Mouse (Mus musculus) frontal cortex, postnatal 36 days (tissue): ENCODE data around the gene Cntn5.

Experiments
- DNase-seq, 2 experiments: peaks; one replicate each; pipeline ENCODE4 v3.0.0; 2022; ENCODE audit warnings: low spot score in 2 of 2

Cntn5 gene

DNA sequence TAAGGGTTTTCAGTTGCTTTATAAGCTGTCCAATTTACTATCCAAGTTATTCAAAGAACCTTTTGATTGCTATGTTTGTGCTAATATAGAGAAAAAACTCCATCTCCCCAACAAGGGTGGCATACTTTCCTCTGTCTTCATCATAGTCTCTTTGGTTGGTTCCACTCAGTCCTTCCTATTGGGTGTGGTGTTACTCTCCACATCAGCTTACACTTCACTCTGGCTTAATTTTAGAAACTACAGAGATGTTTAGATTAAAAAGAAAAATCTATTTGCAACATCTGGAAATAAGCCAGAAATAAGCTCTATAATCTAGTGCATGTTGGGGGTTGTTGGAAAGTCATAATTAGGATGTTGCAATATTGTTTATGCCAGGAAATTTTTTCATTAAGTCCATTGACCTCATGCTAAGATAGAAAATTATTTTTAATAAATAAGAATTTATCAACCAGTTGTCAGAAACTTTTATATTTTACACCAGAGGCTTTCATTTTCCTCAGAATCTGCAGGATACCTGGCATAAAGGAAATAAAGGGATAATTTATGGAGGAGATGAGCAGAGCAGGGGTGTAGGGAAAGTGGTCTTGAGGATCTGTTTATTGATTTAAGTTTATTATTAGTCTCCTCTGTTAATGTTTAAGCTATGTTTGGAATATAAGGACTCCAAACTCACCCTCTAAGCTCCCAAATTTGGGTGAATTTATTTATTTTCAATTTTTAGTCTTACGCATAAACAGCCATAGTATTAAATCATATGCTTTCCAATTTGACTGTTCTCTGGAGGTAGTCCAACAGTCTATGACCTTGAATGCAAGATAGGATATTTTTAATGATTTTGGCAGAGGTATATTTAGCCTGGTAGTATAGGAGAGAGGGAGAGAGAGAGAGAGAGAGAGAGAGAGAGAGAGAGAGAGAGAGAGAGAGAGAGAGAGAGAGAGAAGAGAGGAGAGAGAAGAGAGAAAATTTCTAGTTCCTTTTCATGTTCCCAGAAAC, 966.8 kb downstream of the Cntn5 start:
- no peak for DNase-seq

DNA sequence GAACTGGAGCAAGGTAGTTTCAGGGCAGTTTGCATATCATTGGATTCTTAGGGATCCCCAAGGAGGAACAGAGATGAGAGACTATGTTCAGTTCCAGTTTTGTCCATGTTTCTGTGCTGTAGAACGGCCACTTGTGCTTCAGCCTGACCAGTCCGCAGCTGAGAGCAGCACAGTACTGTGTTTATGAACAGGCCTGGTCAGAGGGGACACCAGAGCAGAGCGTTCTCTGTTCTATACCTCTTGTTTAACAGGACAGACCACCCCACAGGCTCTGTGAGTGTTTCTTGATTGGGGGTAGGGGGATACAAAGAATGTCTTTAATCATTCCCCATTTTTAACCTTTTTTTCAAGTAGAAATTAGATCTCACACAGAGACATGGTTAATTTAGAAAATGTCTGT, 984.0 kb downstream of the Cntn5 start:
- DNase-seq = no peak

GRCm38 (mm10) chr9:9899070-9899469, 1005.5 kb downstream of the Cntn5 start:
- DNase-seq = peak; percentile 35 to 78

DNA sequence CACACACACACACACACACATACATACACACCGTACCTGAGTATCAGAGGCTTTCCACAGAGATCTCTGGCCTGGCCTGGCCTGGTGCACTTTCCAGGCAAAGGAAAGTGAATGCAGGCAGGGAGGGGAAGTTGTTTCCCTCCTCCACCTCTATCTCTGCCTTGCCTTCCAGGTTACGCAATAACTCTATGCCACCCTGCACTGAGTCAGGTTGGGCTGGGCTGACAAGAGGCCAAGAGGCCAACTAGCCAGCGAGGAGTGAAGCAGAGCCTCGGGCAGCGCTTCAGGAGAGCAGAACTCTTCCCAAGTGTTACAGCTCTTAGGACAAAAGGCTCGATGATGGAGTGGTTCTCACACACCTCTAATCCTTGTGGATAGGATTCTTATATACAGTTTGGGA, 1018.4 kb downstream of the Cntn5 start:
- DNase-seq = no peak

DNA sequence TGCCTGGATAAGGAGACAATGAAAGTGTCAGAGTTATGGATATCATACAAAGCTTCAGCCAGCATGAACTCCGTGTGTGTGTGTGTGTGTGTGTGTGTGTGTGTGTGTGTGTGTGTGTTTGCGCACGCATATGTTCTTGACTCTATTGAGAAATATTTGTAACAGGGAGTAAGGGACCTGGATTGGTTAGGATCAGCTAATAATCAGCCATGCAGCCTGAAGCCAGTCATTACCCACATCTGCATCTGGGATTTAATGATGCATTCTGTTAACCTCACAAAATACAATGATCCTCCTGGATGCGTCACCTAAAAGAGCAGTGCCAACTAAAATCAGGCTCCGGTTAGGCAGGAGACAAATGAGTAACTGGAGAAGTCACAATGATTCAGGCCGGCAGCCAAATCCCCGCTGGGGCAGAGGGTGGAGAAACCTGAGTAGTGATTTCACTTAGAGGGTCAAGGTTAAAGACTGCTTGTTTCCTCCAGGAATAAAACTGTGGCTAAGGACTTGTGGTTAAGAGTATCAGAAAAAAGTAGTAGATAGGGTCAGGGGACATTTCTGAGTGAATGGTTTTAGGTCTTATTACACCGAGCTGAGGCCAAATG, 1021.7 kb downstream of the Cntn5 start:
- no peak for DNase-seq

DNA sequence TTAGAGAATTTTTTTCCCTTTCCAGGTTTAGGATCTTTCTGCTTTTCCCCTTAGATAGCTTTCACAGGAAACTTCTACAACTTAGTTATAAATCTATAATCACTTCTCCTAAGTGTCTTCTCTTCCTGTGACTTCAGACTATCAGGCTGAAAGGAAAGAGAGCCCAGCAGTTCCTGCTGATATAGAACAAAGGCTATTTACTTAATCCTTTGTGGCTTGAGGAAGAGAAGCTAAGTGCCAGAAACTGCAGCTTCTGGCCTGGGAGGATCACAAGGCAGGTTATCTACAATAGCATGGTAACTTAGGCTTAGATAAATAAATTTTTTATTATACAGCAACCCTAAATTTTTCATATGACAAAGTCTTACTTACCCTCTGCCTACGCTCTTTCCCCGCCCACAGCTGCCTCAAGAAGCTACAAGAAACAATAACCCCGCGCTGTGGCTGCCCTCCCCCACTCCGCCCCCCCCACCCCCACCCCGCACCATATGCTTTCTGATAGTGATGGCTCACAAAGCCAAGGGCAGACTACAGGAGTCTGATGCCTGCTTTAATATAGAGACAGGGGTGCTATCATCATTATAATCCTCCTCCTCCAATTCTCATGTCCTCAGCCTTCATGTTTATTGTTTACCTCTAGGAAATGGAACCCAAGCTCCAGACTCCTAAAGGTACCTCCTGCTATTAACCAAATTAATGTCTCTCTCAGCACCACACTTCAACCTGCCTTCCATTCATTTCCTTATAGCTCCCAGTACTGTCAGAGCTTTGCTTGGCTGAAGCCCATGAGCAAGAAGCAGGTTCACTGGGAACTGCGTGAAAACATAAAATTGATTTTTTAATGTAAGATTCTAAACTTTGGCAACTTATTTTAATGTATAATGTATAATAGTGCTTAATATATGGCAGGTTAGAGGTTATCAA, 1032.2 kb downstream of the Cntn5 start:
- no peak for DNase-seq

DNA sequence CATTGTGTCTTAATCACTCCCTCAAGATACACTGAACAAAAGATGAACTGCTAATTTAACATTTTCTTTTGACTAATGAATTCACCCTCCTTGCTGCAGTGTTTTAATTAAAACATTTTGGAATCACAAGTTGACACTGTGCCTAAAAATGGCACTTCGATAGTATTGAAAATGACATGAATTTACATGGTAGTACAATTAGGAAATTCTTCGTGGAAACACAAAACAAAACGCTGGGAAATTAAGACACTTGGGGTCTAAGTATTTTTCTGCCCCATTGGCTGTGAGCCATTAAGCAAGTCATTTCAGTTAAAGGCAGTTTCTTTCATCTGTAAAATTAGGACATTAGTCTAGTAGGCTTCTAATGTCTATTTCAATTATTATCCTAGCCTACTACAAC, 1043.9 kb downstream of the Cntn5 start:
- no peak for DNase-seq

DNA sequence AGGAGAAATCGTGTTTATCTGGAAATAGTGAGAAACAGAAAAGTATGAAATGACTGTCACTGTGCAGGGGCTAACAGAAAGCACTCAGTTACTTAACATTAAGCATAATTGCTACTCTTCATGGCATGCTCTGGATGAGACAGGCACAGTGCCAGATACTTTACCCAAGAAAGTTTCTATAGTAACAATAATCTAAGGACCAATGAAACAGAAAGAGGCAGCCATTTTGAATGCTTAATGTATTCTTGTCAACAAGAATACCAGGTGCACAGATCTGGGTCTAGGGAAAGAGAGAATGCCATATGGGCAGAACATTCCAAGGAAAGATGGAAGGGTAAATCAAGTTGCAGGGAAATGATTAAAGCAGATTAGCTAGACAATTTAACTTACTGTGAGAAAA, 1045.3 kb downstream of the Cntn5 start:
- no peak for DNase-seq

DNA sequence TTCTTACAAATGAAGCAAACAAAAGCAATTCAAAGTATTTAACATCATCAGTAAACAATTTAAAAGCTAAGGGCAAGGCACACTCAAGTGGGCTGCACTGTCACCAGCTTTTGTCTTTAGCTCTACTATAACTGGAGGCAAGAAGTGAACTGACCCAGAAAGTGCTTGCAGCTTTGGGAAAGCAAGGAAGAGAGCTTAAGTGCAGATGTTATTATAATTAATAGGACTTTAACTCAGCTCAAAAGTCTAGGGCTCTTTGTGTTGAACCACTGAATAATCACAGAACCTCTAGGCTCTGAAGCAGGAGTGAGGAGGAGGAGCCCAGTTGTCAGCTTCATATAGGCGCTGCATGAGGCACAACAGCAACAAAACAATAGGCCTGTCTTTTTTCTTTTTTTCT, 1049.8 kb downstream of the Cntn5 start:
- no peak for DNase-seq

DNA sequence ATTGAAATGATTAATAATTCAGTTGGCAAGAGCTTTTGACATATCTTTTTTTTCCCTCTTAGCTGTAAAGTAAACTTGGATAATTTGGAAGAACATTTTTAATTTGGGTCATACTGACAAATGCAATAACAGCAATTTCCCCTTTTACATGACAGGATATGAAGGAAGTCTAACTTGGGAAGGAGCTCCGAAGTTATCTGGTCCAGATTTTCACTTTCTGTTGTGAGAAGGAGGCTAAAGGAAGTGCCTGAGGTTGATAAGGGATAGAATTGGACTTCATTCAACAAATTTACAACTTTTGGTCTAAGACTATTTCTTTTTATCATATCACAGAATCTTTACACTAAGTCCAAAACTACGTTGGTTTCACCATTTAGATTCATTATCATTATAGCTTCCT, 1074.3 kb downstream of the Cntn5 start:
- no peak for DNase-seq

DNA sequence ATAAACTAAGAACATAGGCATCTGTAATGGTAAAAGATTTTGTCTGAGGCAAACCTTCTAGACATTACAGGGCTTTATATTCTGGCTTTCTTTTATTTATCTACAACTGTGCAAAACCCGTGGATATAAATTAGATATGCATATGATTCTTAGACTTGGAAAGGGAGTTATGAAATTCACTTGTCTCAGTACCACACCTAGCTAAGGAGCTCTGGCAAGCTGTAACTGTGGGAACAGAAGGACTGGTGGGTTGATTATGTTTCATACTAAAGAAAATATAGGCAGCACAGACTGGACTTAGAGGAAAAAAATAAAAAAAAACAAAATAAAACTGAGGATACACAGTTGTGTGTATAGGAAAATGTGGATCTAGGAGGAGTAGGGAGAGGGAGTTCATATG, 1084.6 kb downstream of the Cntn5 start:
- DNase-seq = peak in 1 of 2 experiments; percentile 28

DNA sequence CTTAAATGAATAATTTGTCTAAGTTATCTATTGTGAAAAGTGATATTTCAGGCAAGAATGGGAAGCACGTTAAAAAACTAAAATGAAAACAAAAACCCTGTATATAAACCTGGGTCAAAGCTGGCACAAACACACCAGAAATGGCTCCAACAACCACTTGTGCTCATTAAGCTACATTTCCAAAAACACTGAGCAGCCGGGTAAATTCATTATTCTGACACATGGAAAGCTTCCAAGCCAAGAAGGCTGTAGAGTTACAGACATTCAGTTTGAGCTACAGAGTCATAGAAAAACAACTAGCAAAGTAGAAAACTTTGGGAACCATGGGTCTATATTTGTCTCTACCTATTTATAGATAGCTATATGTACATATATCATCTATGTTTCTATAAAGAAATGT, 1087.1 kb downstream of the Cntn5 start:
- DNase-seq = no peak

GRCm38 (mm10) chr9:9799546-9799945, 1105.0 kb downstream of the Cntn5 start:
- DNase-seq = no peak

GRCm38 (mm10) chr9:9783680-9784079, 1120.9 kb downstream of the Cntn5 start:
- no peak for DNase-seq

DNA sequence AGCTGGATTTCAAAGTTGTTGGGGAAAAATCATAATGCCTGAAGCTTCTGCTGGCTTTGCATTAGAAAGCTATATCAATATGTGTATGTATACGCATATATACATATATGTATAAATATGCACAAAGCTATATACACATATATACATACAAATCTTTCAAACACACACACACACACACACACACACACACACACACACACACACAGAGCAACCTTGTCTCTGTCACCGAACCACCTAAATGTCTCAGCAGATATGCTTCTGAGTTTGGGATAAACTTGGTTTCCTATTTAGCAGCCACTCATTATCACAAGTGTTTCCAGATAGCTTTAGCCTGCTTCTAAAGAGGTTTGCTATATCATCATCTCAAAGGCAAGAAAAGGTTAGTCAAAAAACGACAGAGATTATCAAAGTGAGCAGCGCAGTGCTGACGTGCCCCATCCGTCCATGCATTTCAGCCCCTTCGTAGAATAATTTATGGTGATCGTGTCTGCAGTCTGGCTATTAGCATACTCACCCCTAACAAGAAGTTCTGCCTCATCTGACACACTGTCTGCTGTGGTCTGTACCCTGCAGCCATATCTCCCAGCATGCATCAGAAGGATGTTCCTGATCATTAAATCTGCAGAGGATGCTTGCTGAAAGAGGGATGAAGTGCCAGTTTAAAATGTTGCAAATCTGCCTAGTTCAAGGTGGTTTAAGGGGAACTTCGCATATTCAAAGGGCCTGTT, 1123.3 kb downstream of the Cntn5 start:
- no peak for DNase-seq

DNA sequence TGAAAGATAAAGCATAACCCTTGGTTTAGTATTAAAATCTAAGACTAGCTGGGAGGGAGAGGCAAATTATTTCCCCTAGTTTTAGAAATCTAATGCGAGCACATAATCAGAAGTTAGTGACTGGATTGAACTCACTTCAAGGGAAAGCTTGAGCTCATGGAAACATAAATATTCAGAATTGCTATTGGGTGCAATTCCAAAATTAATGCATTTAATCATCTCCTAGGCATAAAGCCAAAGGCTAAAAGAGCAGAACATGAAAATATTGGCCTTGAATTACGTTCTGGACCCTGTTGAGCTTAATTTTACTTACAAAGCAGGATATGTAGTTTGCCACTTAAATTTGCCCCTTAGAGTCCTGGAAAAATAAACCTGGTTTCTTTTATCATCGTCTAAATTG, 1124.9 kb downstream of the Cntn5 start:
- no peak for DNase-seq

DNA sequence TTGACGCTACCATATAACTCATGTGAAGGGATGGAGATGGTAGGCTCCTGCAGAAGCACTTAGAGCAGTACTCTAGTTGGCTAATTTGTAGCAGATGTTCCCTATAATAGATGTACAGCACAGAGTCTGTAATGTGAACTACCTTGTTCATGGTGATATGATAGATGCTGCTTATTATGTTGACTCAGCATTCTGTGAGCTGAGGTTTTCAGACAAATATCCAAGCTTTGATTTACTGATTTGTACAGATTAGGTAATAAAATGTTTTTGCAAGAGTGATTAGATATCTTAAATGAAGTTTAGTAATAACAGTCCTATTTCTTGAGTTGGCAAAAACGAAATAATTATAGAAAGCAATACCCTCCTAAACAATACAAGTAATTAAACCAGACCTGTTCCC, 1133.8 kb downstream of the Cntn5 start:
- DNase-seq = no peak

DNA sequence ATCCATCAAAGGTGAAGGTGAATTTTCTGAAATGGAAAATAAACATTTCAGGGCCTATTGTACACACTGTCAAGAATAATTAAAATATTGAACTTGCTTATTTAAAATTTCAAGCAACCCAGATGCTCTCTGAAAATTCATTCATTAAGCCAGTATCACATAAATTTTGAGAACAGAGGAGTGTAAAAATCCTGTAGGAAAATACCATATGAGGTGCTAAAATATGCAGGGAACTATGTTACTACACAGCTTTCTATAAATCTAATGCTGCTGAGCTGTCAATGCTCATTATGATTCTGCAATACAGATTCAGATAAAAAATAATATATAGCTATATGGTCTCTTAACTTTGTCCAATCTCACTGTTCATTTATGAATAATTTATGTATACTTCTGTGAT, 1134.9 kb downstream of the Cntn5 start:
- DNase-seq = no peak

DNA sequence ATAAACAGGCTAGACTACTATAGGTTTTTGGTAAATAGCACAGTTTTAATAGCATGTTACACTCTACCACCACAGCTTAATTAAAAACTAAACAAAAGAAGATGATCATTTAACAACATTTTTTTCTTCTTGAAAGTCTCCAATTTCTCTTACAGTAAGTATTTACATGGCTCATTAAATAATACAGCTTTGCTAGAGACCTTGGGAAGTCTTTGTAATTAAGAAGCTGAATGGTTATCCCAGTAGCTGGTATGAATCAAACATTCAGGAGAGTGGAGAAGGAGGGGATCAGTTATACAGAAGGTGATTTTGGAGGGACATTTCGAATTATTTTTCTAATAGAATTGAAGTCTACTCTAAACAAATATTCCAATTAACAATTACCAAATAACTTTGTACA, 1186.4 kb downstream of the Cntn5 start:
- no peak for DNase-seq

GRCm38 (mm10) chr9:9708671-9709070, 1195.9 kb downstream of the Cntn5 start:
- DNase-seq = no peak

DNA sequence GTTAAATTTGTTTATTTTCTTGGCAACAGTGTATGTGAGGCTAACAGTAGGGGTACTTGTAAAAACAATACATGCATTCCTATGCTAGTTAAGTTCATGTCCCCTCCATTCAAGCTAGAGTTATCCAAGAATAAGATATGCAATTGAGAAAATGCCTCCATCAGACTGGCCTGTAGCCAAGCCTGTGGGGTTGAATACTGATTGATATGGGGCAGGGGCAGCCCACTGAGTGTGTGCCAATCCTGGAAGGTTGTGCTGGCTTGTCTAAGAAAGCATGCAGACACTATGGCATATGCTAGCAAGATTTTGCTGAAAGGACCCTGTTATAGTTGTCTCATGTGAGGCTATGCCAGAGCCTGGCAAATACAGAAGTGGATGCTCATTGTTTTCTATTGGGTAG, 1196.8 kb downstream of the Cntn5 start:
- no peak for DNase-seq

DNA sequence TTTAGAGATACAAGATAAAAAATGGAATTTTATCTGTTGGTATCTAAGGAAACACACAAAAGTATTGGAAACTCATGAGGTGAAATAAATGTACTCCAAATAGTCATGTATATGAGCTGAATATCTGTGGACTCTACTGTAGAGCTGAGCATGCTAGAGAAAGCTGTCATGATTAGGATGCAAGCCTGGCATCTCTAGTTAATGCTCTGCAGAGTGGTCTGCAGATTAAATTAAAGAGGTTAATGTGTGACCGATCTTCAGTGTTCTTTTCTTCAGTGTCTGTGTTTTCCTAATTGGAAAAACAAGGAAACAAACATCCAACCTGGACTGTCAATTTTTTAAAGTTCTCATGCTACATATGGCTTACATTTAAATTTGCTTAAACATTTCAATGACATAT, 1199.4 kb downstream of the Cntn5 start:
- DNase-seq = no peak
